Mouse (Mus musculus) olfactory bulb, adult 2 months (tissue): ENCODE measurements around the gene Tpx2. TPM values are rescaled to one million over a fixed set of nuclear protein-coding genes. Genes with fewer than 3 reads are reported as not detected.

Experiments used
- H3K27ac ChIP-seq: fragments of 200-500 bp; 2 replicates; pipeline ENCODE4 v1.5.1; 2012; ENCODE audit warnings: low read depth, low read length; ENCODE audit not compliant: insufficient read depth
- H3K4me1 ChIP-seq: fragments of 200-500 bp; 2 replicates; pipeline ENCODE4 v1.6.1; 2012; ENCODE audit warnings: low read length; ENCODE audit not compliant: control insufficient read depth, insufficient read depth
- H3K4me3 ChIP-seq: fragments of 200-500 bp; 2 replicates; pipeline ENCODE4 v1.5.1; 2012; ENCODE audit warnings: mild to moderate bottlenecking, low read depth, low read length, moderate library complexity; ENCODE audit not compliant: insufficient read depth
- CTCF ChIP-seq: fragments of 200-500 bp; IDR thresholded peaks from 2 replicates; pipeline ENCODE4 v1.5.1; 2012; ENCODE audit warnings: low read depth, mild to moderate bottlenecking, low read length, moderate library complexity; ENCODE audit not compliant: insufficient read depth
- POLR2A ChIP-seq: fragments of 200-500 bp; IDR thresholded peaks from 2 replicates; pipeline ENCODE4 v1.6.1; 2012; ENCODE audit warnings: mild to moderate bottlenecking, low read depth, low read length, moderate library complexity; ENCODE audit not compliant: insufficient read depth
- WGBS: fragments of 180-500 bp; shearing (Covaris S2); methylation state at CpG from one replicate; pipeline ENCODE4 v1.1.7; 2018; 5-methylcytosine and 5-hydroxymethylcytosine counted together
- polyA plus RNA-seq: library from polyadenylated mRNA; stranded (reverse); fragments of >200 nt; gene quantifications from 2 replicates; pipeline ENCODE4 v1.2.4, GENCODE M21; 2012; ENCODE audit warnings: low replicate concordance; ENCODE audit not compliant: missing spikeins, insufficient read depth, insufficient read length

Gene Tpx2
- polyA plus RNA-seq, 1 experiment = 120 TPM

GRCm38 (mm10) chr2:152915453-152915852 is 67.7 kb downstream of the Tpx2 start:
- H3K27ac ChIP-seq = no peak overlapping the region
- TF ChIP-seq POLR2A (no peak), CTCF (no peak)
- no peak overlapping the region for H3K4me3 ChIP-seq
- 72% methylated on average over 4 of the region's 4 CpGs for WGBS
- H3K4me1 ChIP-seq = peaks cover 5% of the 10 kb centered on the region

DNA sequence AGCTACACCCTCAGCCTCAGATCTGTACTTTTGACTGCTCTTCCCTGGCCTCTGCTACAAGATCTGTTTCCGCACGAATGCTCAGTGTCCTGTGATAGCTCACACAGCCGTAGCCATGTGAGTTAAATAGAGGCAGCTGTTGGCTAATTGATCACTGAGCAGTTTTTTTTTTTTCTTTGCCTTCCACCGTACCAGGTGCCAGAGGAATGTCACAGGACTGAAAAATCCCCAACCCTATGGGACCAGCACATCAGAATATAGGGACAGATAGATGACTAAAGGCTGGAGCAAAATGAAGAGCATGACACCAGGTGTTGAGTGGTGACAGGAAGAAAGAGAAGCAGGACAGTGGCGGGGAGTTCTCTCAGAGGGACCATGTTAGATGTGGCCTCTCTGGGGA is 68.3 kb downstream of the Tpx2 start:
- H3K4me3 ChIP-seq = no peak overlapping the region
- H3K4me1 ChIP-seq = peaks cover 5% of the 10 kb centered on the region
- no peak overlapping the region for H3K27ac ChIP-seq
- whole genome bisulfite sequencing = 69% methylated on average over 5 of the region's 5 CpGs
- TF ChIP-seq POLR2A = no peak
- no peak for TF ChIP-seq CTCF

DNA sequence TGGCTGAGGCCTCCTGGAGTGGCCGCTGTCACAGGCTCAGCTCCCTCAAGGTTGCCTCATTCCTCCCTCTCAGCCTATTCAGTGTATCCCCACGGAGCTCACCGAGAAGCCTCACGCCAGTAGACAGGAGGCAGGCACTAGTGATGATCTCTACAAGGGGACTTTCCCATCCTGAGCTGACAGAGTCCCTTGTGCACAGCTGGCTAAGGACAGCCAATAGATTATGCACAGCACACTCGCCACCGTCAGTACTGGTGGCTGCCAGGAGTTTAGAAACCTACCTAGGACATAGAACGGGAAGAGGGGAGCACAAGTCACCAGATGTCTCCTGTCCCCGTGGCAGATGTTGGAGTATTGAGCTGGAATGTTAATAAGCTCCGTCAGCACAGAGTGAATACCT is 69.9 kb downstream of the Tpx2 start:
- no peak overlapping the region for H3K27ac ChIP-seq
- no peak overlapping the region for H3K4me3 ChIP-seq
- TF ChIP-seq CTCF (no peak), POLR2A (no peak)
- 68% methylated on average over 9 of the region's 9 CpGs for WGBS
- H3K4me1 ChIP-seq = peaks cover 5% of the 10 kb centered on the region

DNA sequence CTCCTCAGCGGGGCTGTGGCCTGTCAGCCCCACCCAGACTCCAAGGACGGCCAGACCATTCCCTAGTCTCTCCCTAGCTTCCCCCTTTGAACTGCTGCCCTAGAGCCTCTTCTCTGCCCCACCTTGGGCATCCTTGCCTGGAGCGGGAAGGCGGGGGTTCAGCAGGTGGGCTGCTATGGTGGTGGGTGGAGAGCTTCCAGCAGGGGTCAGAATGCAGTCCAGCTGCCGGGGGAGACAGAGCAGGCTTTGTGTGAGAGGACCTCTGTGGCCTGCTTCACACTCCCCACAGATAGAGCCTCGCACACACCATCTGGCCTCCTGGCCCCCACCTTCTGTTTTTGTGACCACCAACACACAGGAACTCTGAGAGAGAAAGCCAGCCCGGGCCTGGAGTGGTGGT is 74.6 kb downstream of the Tpx2 start:
- TF ChIP-seq POLR2A = no peak
- TF ChIP-seq CTCF = no peak
- Histone ChIP-seq H3K4me1 (peaks cover 7% of the 10 kb centered on the region), H3K27ac (no peak overlapping the region), H3K4me3 (no peak overlapping the region)
- 68% methylated on average over 7 of the region's 7 CpGs for WGBS

GRCm38 (mm10) chr2:152923621-152924020 is 75.9 kb downstream of the Tpx2 start:
- WGBS = 91% methylated on average over 3 of the region's 3 CpGs

GRCm38 (mm10) chr2:152924128-152924527 is 76.4 kb downstream of the Tpx2 start:
- no peak for TF ChIP-seq POLR2A
- TF ChIP-seq CTCF = no peak
- peaks cover 15% of the 10 kb centered on the region for H3K4me1 ChIP-seq
- 80% methylated on average over 8 of the region's 8 CpGs for WGBS
- no peak overlapping the region for H3K27ac ChIP-seq
- no peak overlapping the region for H3K4me3 ChIP-seq

More at GRCm38 (mm10) chr2:152923621-152924020, 75.9 kb downstream of the Tpx2 start:
- H3K27ac ChIP-seq = no peak overlapping the region
- TF ChIP-seq POLR2A (no peak), CTCF (no peak)
- no peak overlapping the region for H3K4me3 ChIP-seq
- H3K4me1 ChIP-seq = peaks cover 15% of the 10 kb centered on the region

DNA sequence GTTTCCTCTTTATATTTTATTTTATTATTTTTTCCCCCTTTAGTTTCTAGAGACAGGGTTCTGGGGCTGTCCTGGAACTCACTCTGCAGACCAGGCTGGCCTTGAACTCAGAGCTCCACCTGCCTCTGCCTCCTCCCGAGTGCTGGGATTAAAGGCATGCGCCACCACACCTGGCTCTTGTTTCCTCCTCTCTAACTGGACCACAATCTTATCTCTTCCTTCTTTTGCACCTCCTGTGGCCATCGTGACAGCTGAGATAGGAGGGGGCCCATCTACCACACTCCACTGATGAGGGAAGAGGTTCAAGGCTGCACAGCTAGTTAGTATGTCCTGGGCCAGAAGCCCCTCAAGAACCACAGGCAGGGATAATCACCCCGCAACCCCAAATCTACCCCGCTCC is 76.8 kb downstream of the Tpx2 start:
- Histone ChIP-seq H3K4me1 (peaks cover 15% of the 10 kb centered on the region), H3K27ac (no peak overlapping the region), H3K4me3 (no peak overlapping the region)
- TF ChIP-seq CTCF (no peak), POLR2A (no peak)
- 95% methylated on average over 5 of the region's 5 CpGs for WGBS

- Histone ChIP-seq H3K4me1 (peaks cover 15% of the 10 kb centered on the region), H3K27ac (no peak overlapping the region), H3K4me3 (no peak overlapping the region)
- TF ChIP-seq CTCF (no peak), POLR2A (no peak)
- 79% methylated on average over 11 of the region's 11 CpGs for WGBS
Measured at GRCm38 (mm10) chr2:152925189-152925872, 77.6 kb downstream of the Tpx2 start.

GRCm38 (mm10) chr2:152926896-152927295 is 79.1 kb downstream of the Tpx2 start:
- TF ChIP-seq POLR2A (no peak), CTCF (no peak)
- 87% methylated on average over 9 of the region's 9 CpGs for WGBS
- no peak overlapping the region for H3K27ac ChIP-seq
- H3K4me3 ChIP-seq = no peak overlapping the region
- peaks cover 15% of the 10 kb centered on the region for H3K4me1 ChIP-seq
